Mouse (Mus musculus) layer of hippocampus, adult 11-12 months (tissue): ENCODE data around the gene Gba.
"Not testable (repeated sequence)": the region's sequence is repeated elsewhere in the genome, so short reads cannot be mapped to it uniquely, and the experiment has no call there.

ENCODE experiments used
- DNase-seq: peaks from one replicate; pipeline ENCODE4 v3.0.0; 2022; ENCODE audit warnings: low spot score

Gene Gba

GRCm38 (mm10) chr3:89215853-89216252 is 13.1 kb downstream of the Gba start:
- DNase-seq = peak; percentile 90

GRCm38 (mm10) chr3:89216407-89216806 is 13.7 kb downstream of the Gba start:
- DNase-seq = not testable (repeated sequence)

DNA sequence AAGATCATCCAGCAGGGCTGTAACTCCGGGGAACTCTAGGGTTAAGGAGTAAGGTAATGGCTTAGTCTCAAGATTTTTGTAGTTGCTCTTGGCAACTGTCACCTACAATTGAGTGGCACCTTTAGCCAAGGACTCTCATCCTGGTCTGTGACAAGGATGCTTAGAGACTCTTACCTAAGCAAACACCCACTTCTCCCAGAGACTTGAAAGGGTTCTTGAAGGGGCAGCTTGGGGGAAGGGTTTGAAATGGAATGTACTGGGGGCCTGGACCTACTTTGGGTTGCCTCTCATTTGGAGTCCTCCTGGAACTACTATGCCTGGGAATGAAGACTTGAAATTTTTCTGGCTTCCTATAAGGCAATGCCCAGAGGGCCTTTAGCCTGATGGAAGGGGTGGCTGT is 15.5 kb downstream of the Gba start:
- DNase-seq = no peak

GRCm38 (mm10) chr3:89219546-89219945 is 16.8 kb downstream of the Gba start:
- DNase-seq = no peak

- DNase-seq = no peak
Observed at GRCm38 (mm10) chr3:89221167-89221566, 18.4 kb downstream of the Gba start.

GRCm38 (mm10) chr3:89224796-89225195 is 22.1 kb downstream of the Gba start:
- no peak for DNase-seq

DNA sequence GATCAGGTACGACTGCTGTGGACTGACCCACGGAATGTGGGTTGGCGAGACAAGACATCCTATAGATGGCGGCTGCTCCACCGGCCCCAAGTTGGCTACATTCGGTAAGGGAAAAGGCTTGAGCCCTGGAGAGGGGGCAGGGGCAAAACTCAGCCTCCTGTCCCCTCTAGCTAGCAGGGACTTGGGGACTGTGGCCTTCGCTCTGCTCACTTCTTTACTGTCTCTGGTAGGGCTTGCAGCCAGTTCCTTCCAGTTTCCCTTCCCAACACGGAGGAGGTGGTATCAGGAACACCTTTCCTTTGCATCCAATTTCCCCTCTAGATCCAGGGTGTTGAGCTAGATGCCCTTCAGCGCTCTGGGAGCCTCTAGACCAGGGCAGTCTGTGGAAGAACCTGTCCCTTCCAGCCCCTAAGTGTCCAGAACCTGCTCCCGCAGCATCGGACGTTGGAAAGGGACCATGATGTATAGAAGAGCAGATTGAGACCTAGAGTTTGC is 22.6 kb downstream of the Gba start:
- no peak for DNase-seq

GRCm38 (mm10) chr3:89225918-89226317 is 23.2 kb downstream of the Gba start:
- DNase-seq = peak; percentile 53

- peak; percentile 19 for DNase-seq
Observed at GRCm38 (mm10) chr3:89226361-89226760, 23.6 kb downstream of the Gba start.

- DNase-seq = no peak
Observed at GRCm38 (mm10) chr3:89226900-89227299, 24.2 kb downstream of the Gba start, which contains the start of gene Mtx1. TSS of gene Mtx1 (minus strand) at chr3:89227088.

DNA sequence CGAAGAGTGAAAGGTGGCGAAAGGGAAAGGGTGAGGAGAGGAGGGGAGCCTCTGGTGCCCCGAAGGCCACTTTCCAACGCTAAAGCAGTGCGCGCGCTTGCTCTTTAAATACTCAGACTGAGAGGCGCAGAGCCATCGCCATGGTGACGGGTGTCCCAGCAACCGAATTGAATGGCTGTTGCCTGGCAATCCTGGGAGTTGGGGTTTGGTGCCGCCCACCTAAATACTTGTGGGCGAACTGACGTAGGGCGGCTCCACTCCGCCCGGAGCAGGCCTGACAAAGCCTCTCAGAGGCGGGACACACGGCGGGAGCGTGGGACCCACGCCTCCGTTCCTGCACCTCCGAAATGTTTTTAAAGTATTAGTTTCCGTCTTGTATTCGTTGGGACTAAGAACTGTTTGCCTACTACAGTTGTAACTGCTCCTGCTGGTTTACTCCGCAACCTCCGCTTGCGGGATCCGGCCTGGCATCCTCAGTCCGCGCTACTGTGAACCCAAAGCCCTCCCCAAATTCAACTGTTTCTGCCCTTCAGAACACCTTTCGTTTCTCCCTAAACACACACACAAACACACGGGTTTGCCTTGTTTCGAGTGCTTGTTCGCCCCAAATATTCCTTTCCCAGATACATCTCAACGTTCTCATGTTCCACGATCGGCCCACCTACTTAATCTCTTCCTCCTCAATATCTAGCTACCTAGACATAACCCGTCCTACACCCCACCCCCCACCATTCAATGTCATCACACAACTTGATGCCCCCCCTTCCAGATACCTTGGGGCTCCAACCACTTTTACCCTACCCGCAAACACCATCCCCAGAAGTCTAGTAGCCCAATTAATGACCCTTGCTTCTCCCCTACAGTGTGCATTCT is 24.8 kb downstream of the Gba start:
- peak; percentile 92 for DNase-seq

GRCm38 (mm10) chr3:89228180-89228549 is 25.4 kb downstream of the Gba start:
- peak; percentile 87 for DNase-seq

DNA sequence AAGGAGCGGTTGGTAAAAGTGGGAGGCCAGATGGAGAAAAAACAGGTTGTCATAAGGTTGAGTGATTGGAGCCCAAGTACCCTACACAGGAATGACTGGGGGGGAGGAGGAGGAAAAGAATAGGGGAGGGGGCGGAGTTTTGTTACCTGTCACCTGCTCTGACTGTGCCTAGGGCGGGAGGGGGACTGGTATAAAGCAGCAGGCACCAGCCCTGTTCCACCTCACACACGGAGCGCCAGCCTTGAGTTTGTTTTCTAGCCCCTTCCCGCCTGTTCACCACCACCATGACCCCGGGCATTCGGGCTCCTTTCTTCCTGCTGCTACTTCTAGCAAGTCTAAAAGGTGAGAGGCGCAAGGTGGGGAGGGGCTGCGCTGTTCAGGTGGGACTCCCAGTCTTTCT is 26.1 kb downstream of the Gba start, which contains the start of gene Muc1:
TSS of gene Muc1 (plus strand) at position 222 of the 400 bp plus-strand sequence.
- DNase-seq = peak; percentile 14

DNA sequence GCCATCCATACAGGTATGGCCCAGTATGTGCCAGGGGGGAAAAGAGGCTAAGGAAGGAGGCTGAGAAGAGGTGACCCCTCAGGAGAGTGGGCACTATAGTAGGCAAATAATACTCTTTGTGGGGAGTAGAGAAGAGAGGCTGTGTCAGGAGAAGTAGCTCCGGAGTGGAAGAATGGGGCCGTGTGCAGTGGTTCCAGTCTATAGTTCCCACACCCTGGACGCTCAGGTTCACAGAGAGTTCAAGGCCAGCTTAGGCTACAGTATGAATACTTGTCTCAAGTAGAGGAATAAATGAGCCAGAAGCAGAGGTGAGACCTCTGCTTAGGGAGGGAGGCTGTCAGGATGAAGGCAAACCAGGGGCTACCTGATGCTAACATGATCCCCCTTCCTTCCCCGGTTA is 26.5 kb downstream of the Gba start:
- no peak for DNase-seq

DNA sequence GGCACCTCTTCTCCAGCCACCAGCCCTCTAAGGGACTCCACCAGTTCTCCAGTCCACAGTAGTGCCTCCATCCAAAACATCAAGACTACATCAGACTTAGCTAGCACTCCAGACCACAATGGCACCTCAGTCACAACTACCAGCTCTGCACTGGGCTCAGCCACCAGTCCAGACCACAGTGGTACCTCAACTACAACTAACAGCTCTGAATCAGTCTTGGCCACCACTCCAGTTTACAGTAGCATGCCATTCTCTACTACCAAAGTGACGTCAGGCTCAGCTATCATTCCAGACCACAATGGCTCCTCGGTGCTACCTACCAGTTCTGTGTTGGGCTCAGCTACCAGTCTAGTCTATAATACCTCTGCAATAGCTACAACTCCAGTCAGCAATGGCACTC is 27.8 kb downstream of the Gba start:
- DNase-seq = no peak

- no peak for DNase-seq
Observed at GRCm38 (mm10) chr3:89231345-89231744, 28.6 kb downstream of the Gba start.

- DNase-seq = no peak
Observed at GRCm38 (mm10) chr3:89231772-89232275, 29.1 kb downstream of the Gba start.

- no peak for DNase-seq
Observed at GRCm38 (mm10) chr3:89232614-89233013, 29.9 kb downstream of the Gba start.

DNA sequence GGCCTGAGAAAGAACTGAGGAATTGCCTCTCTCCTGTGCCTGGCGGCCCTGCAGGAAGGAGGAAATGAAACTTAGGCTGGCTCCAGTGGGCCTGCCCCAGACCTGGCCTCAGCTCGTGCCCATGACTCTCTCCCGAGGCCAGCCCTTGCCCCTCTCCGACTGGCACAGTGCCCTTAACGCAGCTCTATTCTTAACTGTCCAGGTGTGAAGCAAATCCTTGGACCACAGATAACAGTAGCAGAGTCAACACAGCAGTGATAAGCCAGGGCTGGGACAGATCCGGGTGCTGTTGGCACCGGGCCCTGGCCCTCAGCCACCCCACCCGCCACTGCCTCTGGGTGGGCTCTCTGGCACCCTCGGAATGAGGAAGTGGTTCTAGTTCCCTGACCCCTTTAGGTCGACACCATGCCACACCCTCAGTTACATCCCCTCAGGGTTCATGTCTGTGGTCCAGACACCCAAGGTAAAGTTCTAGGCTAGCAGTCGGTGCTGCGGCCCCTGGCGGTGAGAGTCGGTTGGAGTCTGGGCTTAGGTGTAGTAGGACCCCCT is 30.9 kb downstream of the Gba start:
- DNase-seq = peak; percentile 39

DNA sequence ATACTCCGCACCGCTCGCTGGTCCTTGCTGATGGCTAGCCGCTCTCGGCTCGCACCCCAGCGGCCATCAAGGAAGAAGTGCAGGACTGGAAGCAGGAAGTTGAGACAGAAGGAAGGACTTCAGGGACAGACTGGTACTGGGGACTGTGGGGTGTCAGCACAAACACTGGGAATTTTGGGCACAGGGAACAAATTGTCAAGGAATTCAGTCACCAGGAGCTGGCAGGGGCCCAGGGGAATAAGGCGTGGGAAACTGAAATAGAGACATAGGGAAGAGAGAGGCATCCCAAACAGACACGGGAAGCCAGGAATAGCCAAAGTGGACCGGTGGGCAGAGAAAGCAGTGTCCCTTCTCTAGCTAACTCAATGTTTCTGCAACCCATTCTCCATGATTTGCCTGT is 33.8 kb downstream of the Gba start:
- no peak for DNase-seq

- DNase-seq = no peak
Observed at GRCm38 (mm10) chr3:89237682-89238081, 35.0 kb downstream of the Gba start.

GRCm38 (mm10) chr3:89238494-89238893 is 35.8 kb downstream of the Gba start:
- DNase-seq = no peak

DNA sequence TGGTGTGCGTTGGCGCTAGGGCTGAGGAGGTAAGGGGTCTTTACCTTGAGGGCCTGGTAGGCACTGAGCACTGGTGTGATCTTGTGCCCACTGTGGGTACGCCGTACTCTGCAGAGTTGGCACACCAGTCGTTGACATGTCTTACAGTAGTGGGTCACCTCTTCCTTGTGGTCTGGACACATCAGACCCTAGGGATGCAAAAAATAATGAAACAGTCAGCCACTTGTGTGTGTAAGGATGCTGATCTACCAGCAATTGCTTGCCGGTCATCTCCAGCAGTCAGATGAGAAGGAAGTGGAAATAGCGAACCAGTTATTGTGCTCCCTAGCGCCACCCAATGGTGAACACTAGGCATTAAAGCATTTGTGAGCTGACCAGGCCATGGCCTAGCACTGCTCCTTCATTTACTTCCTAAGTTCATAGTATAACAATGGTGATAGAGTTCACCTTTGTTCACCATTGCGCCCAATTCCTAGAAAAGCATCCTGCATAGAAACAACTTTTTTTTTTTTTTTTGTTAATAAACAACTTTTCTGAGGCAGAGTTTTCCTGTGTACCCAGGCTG is 39.7 kb downstream of the Gba start:
- peak; percentile 59 for DNase-seq
